Mouse (Mus musculus) hindlimb bud, embryonic 11.5 days (tissue): ENCODE data around the gene Fbxl18.
A peak's percentile ranks its signal among the peaks of the same experiment; 100 is the strongest.

Experiments used
- DNase-seq: peaks from one replicate; pipeline ENCODE4 v3.0.0-alpha.2; 2012; ENCODE audit warnings: low read depth, low spot score; ENCODE audit errors: extremely low spot score

The Fbxl18 gene

DNA sequence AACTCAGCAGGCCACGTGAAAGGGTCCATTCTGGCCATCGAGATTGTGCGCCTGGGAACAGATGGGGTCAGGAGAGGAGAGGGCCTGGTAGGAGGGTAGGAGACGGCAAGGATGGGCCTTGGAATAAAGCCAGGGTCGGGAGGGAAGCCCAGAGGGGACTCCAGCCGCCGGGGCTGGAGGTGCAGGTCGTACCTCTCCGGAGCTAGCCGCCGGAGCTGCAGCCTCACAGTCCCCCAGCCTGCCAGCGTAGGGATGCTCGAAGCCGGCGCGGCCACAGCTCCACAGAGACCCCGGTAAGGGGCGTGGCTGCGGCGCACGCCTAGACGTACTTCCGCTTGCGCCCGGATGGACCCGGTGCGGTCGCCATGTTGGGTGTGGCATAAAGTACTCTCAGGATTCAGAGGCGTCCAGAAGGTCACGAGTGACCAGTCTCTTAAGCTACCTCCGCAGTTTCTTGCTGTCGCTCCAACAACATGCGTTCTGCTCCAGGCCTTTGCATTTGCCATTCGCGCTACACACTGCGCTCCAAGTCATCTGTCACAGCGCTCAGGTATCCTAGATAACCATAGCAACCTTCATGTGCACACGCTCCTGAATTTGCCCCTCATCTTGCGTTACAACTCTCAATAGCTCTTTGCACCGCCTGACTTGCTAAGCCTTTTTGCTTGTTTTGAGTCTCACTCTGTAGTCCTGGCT lies at the start of gene Fbxl18:
Gene Fbxl18, minus strand, starts transcription at position 504 of the 696 bp plus-strand sequence.
- peak; percentile 78 for DNase-seq

DNA sequence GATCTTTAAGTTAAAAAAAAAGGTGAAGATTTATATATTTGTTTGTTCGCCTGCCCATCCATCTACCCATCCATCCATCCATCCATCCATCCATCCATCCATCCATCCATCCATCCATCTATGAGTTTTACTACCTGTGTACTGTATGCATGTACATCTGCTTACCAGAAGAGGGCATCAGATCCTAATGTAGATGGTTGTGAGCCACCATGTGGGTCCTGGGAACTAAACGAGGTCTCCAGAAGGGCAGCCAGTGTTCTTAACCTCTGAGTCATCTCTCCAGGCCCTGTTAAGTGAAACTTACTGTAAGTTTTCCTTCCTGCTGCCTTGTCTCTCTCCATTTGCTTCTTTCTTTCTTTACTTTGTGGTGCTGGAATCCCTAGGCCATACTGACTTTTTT lies 45.2 kb upstream of the Fbxl18 start:
- DNase-seq, result no peak

DNA sequence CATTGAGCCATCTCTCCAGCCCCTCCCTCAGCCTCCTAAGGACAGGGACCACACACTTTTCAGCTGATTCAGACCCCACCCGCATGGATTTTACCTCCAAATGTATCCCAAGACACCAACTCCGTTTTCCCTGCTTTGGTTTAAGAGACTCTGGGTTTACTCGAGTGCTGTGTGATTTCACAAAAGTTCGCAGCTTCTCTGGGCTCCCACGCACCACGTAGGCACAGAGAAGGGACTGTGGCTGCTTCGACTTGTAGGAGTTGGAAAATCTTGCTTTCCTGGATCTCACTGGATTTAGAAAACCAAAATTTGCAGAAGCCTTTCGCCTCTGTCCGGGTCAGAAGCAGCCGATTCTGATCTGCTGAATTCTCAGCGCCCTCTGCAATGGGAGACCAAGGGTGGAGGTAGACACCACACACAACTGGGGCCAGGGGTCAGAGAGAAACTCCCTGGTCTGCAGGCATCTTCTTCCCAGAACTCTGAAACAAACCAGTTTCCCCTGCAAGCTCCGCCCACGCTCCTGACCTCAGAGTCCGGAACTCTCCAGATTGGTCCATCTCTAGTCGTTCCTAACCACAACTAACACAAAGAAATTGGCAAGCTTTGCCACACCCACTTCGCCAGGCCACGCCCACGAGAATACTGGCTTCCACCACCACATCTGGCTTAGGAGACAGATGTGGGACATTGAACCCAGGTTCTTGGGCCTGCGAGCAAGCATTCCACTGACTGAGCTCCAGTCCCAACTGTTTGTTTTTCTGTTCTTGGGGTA lies 42.9 kb upstream of the Fbxl18 start:
- DNase-seq, result no peak

DNA sequence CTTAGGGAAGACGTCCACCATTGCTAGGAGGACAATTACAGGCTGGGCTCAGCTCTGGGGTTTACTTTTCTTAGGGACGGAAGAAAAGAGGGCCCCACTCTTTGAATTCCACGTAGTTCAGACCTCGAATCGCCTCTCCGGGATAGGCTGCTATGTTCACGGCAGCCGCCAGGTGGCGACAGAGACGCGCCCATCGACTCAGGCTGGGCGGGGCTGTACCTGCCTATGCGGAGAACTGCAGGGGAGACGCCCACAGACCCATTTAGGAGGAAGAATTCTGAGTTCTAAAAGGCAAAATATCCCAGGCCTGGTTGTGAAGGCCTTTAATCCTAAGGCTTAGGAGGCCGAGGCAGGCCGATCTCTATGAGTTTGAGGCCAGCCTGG lies 41.1 kb upstream of the Fbxl18 start:
- DNase-seq, result no peak

DNA sequence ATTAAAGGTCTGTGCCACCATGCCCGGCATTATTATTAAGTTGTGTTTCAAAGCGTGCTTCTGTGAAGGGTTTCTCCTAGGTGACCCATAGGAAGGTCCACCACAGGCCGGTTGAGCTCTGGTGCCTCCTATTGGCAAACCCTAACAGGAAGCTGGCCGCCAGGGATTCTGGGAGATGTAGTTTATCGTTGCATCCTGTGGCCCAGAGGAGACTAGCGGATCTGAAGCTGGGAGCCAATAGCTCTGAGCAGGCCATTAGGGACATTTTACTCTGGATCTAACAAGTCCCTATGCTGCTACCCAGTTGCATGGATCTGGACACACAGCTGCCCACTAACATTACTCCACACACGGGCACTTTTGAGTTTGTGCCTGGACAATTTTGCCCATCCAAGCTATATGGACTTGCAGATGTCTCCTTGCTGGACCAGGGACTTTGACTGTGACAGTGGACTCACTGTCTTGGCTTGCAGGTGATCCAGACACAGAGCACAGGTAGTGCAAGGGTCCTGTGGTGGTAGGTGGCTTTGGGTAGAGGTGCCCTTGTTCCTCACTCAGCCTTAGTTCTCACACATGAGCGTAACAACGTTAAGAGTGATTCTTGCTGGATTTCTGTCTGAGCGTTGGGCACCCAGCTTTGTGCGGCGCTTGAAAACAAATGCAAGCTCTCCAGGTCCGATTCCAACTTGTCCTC lies 40.6 kb upstream of the Fbxl18 start:
- peak; percentile 77 for DNase-seq

DNA sequence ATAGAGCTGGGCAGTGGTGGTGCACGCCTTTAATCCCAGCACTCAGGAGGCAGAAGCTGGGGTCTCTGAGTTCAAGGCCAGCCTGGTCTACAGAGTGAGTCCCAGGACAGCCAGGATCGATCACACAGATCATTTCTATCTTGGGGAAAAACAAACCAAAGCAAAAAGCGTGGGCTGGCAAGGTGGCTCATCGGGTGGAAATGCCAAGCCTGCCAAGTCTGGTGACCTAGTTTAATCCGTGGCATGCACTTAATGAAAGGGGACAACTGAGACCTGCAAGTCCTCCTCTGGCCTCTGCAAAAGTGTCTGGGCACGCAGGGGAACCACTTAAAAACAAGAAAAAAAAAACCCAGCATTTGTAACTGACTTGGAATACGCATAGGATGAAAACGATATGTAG lies 37.5 kb upstream of the Fbxl18 start:
- DNase-seq, result no peak

DNA sequence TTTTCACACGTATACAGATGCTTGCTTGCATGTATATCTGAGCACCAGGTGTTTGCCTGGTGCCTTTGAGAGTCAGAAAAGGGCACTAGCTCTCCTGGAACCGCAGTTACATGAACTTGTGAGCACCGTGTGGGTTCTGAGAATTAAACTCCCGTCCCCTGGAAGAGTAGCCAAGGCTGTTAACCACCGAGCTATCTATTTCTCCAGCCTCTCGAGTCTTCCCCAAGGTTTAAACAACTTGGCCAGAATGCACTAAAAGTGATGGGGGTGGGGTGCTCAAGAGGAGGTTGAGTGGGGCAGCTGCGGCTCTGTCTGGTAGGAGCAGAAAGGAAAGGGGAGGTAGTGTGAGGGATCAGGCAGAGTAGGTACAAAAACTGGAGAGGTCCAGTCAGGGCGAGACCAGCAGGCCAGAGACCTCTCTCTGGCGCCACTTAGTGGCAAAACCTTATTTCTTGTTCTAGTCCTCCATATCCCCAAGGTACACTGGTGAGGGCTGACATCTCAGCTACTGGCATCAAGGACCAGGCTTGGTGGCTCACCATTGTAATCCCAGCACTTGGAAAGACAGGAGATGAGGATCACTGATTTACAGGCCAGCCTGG lies 37.0 kb upstream of the Fbxl18 start:
- DNase-seq, result peak; percentile 56

DNA sequence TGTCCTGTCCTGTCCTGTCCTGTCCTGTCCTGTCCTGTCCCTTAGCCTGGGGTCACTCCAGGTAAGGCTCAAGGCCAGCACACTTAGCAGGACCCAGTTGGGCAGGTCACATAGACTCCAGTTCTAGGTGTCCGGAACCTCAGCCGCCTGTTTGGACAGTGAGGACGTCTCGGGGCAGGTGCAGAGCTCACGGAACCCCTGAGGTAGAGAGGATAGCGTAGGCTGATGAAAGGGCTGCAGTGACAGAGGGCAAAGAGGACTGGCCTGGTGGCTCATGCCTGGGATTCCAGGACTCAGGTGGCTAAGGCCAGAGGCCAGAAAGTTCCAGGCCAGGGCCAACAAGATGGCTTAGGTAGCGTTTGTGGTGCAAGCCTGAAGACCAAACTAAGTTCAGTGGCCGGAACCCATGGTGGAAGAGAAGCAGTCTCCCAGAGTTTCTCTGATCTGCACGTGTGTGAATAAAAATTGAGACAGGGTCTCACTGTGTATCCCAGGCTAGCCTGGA lies 36.1 kb upstream of the Fbxl18 start:
- DNase-seq, result no peak

DNA sequence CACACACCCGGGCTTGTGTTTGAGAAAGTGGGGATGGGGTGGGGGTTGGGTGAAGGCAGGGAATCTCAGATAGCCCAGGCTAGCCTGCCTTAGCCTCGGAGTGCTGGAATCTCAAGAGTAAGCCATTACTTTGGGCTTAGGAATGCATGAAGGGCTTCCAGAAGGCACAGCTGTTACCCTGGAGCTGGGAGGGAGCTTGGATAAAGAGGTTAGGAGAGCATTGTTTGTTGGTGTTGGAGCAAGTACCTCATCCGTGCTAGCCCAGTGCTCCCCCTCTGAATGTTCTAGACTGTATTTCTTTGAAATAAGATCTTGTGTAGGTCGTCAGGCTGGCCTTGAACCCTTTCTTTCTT lies 34.2 kb upstream of the Fbxl18 start:
- no peak for DNase-seq

DNA sequence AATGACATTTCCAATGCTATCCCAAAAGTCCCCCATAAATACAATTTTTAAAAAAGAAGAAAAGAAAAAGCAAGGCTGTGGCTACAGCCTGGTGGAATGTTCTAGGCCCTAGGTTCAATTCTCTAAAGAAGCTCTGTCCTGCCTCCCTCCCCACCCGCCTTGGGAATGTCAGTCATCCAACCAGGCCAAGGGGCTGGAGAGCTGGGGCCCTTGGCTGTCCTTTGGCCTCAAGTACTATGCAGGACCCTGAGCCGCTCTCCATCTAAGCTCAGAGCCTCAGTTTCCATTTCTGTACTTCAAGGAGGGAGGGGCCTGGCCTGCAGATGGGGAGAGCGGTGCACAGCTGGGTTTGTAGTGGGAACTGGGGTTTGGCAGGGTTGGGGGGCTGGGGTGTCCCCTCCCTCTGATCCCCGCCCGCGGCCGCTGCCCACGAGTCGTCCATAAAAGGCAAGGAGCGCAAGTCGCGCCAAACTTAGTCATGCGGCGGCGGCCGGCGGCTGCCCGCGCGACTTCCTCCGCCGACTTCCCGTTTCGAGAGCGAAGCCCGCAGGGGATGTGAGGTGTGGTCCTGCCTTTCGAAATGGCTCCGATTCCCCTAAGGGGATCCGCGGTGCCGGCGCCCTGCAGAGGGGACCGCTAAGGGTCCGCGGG lies 33.7 kb upstream of the Fbxl18 start:
- DNase-seq, result no peak

DNA sequence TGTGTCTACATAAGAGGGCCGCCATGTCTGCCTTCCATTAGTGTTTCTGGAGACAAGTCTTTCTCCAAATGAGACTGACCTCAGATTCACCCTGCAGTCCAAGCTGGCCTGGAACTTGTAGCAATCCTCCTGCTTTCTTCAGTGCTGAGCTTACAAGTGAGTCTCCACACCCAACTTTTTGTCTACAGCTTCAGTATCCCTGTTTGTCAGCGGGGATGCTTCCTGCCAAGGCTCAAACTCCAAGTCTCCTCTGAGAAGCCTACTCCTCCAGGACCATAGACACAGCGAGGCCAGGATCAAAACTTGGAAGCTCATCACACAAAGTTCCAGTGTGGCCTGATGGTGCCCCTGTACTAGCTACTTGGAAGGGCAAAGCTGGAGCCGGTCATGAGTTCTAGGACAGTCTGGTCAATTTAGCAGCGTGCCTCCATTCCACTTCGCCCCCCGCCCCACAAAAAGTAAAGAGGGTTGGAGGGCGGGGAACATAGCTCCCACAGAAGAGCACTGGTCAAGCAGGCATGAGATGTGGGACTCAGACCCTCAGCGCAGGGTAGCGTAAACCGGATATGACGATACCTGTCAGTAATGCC lies 32.2 kb upstream of the Fbxl18 start:
- no peak for DNase-seq

DNA sequence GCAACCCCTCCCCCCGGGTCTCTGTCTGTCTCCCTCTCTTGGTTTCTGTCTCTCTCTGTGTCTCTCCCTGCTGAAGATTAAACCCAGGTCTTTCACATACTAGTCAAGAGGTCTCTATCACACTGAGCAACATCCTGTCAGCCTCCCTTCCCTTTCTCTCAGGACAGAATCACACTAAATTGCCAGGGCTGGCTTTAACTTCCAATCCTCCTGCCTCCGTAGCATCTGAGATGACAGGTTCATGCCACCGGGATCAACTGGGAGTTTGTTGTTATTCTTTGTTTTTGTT lies 31.7 kb upstream of the Fbxl18 start:
- no peak for DNase-seq

DNA sequence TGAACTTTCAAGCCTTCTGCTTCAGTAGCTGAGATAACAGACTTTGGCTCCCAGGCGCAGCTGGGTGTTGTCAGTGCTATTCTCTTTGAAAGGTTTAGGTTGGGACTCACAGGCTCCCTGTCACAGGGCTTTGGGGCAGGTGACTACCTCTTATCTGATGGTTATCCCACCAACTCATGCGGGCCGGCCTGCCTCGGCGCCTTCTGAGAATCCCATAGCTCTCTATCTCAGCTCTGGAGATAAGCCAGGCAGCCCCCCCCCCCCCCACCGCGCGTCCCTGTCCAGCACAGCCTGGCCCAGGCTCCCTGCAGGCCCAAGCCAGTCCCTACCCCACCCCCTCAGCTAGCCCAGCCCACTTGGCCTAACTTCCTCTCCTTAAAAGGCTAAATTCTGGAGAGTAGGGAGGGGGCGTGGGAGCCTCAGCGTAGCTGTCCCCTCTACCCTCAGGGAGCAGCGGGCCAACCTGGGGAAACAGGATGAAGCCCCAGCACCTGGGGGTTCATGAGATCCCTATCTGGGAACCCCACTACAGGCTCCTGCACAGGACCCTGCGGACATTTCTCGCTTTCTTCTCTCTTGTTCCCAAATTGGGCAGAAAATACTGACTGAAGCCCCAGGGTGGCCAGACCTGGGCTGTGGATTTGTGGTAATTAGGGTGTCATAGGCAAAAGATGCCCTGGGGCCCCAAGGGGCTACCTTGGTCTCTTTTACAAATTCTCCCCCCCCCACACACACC lies 31.2 kb upstream of the Fbxl18 start:
- no peak for DNase-seq

DNA sequence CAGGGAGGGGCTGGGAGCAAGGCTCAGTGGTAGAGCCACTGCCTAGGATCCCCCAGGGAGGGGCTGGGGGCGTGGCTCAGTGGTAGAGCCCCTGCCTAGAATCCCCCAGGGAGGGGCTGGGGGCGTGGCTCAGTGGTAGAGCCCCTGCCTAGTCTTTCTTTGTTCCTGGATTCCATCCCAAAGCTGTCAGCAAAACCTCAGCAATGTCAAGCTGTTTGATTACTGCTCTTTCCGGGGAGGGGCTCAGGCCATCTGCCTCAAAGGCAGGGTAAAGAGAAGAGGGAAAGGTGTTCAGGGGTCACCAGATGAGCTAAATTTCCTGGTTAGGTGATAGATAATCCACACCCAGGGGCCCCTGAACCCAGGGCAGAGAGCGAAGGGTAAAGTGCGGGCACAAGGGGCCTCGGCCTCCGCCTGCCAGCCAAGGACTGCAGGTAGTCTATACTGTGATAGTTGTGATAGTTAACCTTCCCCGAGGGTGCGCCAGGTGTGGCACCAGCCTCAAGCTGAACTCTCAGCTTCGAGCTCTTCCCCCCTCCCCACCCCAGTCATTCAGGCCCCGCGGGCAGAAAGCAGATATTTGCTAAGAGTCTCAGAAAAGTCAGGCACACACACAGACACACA lies 29.2 kb upstream of the Fbxl18 start:
- DNase-seq, result no peak

DNA sequence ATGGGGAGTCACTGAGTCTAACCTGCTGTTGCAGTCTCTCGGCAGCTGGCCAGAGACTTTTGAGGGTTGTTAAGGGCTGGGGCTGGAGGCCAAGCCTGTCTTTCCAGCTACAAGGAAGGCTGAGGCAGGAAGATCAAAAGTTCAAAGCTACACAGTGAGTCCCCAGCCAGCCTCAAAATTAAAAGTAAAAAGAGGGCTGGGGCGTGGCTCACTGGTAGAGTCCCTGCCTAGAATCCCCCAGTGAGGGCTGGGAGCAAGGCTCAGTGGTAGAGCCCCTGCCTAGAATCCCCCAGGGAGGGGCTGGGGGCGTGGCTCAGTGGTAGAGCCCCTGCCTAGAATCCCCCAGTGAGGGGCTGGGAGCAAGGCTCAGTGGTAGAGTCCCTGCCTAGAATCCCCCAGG lies 28.6 kb upstream of the Fbxl18 start:
- no peak for DNase-seq

DNA sequence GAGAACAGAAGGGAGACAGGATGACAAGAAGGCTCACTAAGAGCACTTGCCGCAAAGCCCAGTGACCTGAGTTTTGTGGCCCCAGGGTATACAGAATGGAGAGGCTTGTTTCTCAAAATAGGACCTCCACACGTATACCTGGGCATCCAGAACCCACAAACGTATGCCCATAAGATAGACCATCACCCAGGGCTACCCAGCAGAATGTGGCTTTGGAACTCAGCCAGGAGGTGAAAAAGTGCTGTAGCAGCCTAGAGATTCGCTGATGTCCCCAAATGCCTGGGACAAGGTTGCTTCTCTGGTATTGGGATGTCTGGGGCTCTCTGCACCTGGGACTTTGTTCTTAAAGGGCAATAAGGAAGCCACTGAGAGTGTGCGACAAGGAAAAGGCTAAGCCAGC lies 27.0 kb upstream of the Fbxl18 start:
- no peak for DNase-seq

DNA sequence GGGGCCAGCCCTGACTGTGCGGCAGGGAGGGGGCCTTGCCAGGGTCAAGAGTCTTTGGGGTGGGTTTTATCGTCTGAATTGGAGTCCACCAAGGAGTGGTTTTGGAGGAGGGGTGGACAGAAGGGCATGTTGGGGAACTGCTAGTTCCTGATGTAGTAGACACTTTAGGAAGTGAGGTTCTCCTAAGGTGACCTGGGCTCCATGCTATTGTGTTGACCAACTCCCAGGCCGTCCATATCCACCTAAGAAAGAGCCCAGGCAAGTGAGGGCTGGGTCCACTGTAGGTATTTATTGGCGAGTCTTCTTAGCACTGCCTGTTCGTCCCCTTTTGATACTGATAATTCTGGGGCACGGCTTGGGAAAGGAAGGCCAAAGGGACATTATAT lies 25.8 kb upstream of the Fbxl18 start:
- DNase-seq, result no peak

DNA sequence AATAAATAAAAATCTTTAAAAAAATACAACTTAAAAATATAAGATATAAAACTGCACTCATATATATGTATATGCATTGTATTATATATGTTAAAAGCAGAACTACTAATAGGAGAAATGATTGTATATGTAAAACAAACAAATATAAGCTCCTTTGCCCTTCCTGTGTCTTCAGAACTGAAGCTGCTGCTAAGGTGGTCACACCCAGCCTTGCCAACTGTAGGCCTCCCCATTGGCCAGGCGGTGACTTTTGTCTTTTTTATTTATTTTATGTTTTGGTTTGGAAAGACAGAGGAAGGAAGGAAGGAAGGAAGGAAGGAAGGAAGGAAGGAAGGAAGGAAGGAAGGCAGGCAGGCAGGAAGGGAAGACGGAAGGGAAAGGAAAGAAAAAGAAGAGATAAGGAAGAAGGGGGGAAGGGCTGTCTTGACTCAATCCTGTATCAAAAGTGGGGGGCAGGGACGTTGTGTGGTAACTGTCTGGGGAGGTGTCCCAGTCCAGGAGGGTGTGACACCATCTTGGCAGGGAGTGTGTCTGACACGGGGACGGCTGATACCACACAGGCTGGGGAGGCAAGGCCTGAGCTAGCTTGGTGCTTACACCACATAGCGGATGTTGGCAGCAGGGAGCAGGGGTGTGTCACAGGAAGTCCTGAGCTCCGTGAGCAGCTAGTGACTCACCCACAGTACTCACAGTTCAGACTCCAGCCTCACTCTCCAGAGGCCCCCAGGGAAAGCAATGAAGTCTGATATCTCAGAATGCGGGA lies 25.3 kb upstream of the Fbxl18 start:
- DNase-seq, result no peak

DNA sequence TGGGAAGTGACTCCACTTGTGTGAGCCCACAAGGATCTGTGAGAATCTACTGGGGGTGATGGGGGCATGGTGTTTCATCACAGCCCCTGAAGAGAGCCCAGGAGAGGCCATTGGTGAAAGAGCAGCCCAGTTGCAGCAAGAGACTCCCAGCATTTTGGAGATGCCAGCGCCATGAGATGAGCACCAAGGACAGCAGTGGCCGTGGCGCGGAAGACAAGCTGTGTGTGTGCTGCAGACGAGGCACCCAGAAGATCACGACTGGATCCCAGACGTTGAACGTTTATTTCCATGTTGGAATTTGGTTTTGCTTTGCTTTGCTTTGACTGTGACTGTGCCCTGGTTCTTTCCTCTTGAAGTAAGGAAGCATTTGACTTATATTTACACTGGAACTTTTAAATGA lies 22.2 kb upstream of the Fbxl18 start:
- DNase-seq, result no peak
